Mouse (Mus musculus) CH12.LX (cell line): ENCODE measurements around the gene Krt4. TPM values are rescaled to one million over a fixed set of nuclear protein-coding genes. Genes with fewer than 3 reads are reported as not detected.

Experiments
- DNase-seq: peaks from one replicate; pipeline ENCODE4 v3.0.0-alpha.2; 2013; ENCODE audit errors: extremely low read depth
- H3K27ac ChIP-seq: 2 replicates; pipeline ENCODE4 v1.5.1; 2012; ENCODE audit warnings: low read depth, mild to moderate bottlenecking, control low read depth, moderate library complexity; ENCODE audit not compliant: insufficient read depth
- H3K27me3 ChIP-seq: replicated peaks from 2 replicates; pipeline ENCODE3; 2012; ENCODE audit warnings: inconsistent platforms
- H3K36me3 ChIP-seq, 2 experiments: replicated peaks in 1 of 2; 2 replicates each; pipeline versions ENCODE3 to v1.6.1; 2012; ENCODE audit warnings: inconsistent platforms in 1 of 2, low read length in 1 of 2, mild to moderate bottlenecking in 1 of 2, mixed read lengths in 1 of 2, moderate library complexity in 1 of 2; ENCODE audit not compliant: control insufficient read depth in 1 of 2, insufficient read depth in 1 of 2
- H3K4me1 ChIP-seq, 2 experiments: 2 replicates each; pipeline ENCODE4 v1.6.1; 2012; ENCODE audit warnings: inconsistent platforms in 1 of 2, moderate library complexity in 1 of 2; ENCODE audit not compliant: insufficient read depth in 2 of 2, control insufficient read depth in 1 of 2
- H3K4me2 ChIP-seq: 2 replicates; pipeline ENCODE4 v1.6.1; 2012; ENCODE audit warnings: low read depth, mild to moderate bottlenecking, control low read depth; ENCODE audit not compliant: poor library complexity, insufficient read depth, severe bottlenecking
- H3K4me3 ChIP-seq, 3 experiments: fragments of 150-350 bp in 1 of 3; sonication (generic) in 1 of 3; replicated peaks in 1 of 3; 2 replicates each; pipeline versions ENCODE3 to v1.5.1; 2011 to 2012; ENCODE audit warnings: low read depth in 2 of 3, low read length in 2 of 3, mild to moderate bottlenecking in 2 of 3, moderate library complexity in 2 of 3, control low read depth in 1 of 3, improper control_type of control experiment in 1 of 3, inconsistent platforms in 1 of 3, mixed read lengths in 1 of 3; ENCODE audit not compliant: poor library complexity in 1 of 3
- H3K79me2 ChIP-seq: replicated peaks from 2 replicates; pipeline ENCODE4 v1.6.1; 2012; ENCODE audit warnings: mild to moderate bottlenecking, moderate library complexity; ENCODE audit not compliant: control insufficient read depth, poor library complexity, insufficient read depth, severe bottlenecking; ENCODE audit errors: extremely low read depth
- H3K9ac ChIP-seq: 2 replicates; pipeline ENCODE4 v1.6.1; 2012; ENCODE audit warnings: low read depth, mild to moderate bottlenecking, control low read depth, moderate library complexity; ENCODE audit not compliant: insufficient read depth
- H3K9me3 ChIP-seq: replicated peaks from 2 replicates; pipeline ENCODE3; 2012; ENCODE audit warnings: low read length, inconsistent platforms, mixed read lengths
- CHD1 ChIP-seq: IDR thresholded peaks from 2 replicates; pipeline ENCODE4 v1.6.1; 2012; ENCODE audit warnings: low read depth, low read length, improper control_type of control experiment, inconsistent platforms
- CHD2 ChIP-seq: IDR thresholded peaks from 2 replicates; pipeline ENCODE4 v1.6.1; 2011; ENCODE audit warnings: low read length, improper control_type of control experiment
- E2F4 ChIP-seq: IDR thresholded peaks from 2 replicates; pipeline ENCODE4 v1.6.1; 2011; ENCODE audit warnings: low read depth, low read length, improper control_type of control experiment; ENCODE audit not compliant: insufficient replicate concordance
- EP300 ChIP-seq: IDR thresholded peaks from 2 replicates; pipeline ENCODE4 v1.6.1; 2011; ENCODE audit warnings: low read length, improper control_type of control experiment
- ETS1 ChIP-seq: conservative IDR thresholded peaks from 2 replicates; pipeline ENCODE4 v1.6.1; 2012; ENCODE audit warnings: low read depth, mild to moderate bottlenecking, inconsistent platforms, low read length, improper control_type of control experiment, moderate library complexity
- GABPA ChIP-seq: IDR thresholded peaks from 2 replicates; pipeline ENCODE4 v1.6.1; 2012; ENCODE audit warnings: low read depth, low read length, improper control_type of control experiment, inconsistent platforms; ENCODE audit not compliant: insufficient replicate concordance
- HCFC1 ChIP-seq: IDR thresholded peaks from 2 replicates; pipeline ENCODE4 v1.6.1; 2012; ENCODE audit warnings: low read depth, mild to moderate bottlenecking, inconsistent platforms, low read length, improper control_type of control experiment
- IRF4 ChIP-seq: IDR thresholded peaks from 2 replicates; pipeline ENCODE4 v1.6.1; 2014; ENCODE audit warnings: low read depth, mild to moderate bottlenecking, inconsistent platforms, low read length, improper control_type of control experiment
- JUN ChIP-seq: IDR thresholded peaks from 2 replicates; pipeline ENCODE4 v1.6.1; 2011; ENCODE audit warnings: low read depth, mild to moderate bottlenecking, low read length, improper control_type of control experiment, moderate library complexity; ENCODE audit not compliant: insufficient read depth
- JUND ChIP-seq: conservative IDR thresholded peaks from 2 replicates; pipeline ENCODE4 v1.6.1; 2011; ENCODE audit warnings: low read depth, low read length, improper control_type of control experiment
- KAT2A ChIP-seq: IDR thresholded peaks from 2 replicates; pipeline ENCODE4 v1.6.1; 2012; ENCODE audit warnings: low read length, improper control_type of control experiment, inconsistent platforms; ENCODE audit not compliant: insufficient replicate concordance
- MAX ChIP-seq: IDR thresholded peaks from 2 replicates; pipeline ENCODE4 v1.6.1; 2011; ENCODE audit warnings: low read length, improper control_type of control experiment
- MAZ ChIP-seq: IDR thresholded peaks from 2 replicates; pipeline ENCODE4 v1.6.1; 2012; ENCODE audit warnings: low read depth, mild to moderate bottlenecking, inconsistent platforms, low read length, improper control_type of control experiment, moderate library complexity
- MYC ChIP-seq: IDR thresholded peaks from 2 replicates; pipeline ENCODE4 v1.6.1; 2011; ENCODE audit warnings: low read depth, mild to moderate bottlenecking, improper control_type of control experiment, low read length
- NELFE ChIP-seq: IDR thresholded peaks from 2 replicates; pipeline ENCODE4 v1.6.1; 2011; ENCODE audit warnings: low read depth, low read length, improper control_type of control experiment
- NRF1 ChIP-seq: IDR thresholded peaks from 2 replicates; pipeline ENCODE4 v1.6.1; 2014; ENCODE audit warnings: low read depth, mild to moderate bottlenecking, inconsistent platforms, low read length, improper control_type of control experiment, moderate library complexity
- POLR2A ChIP-seq: IDR thresholded peaks from 2 replicates; pipeline ENCODE4 v1.6.1; 2011; ENCODE audit warnings: low read depth, mild to moderate bottlenecking, improper control_type of control experiment, low read length
- POLR2AphosphoS2 ChIP-seq: IDR thresholded peaks from 2 replicates; pipeline ENCODE4 v1.6.1; 2011; ENCODE audit warnings: low read depth, low read length, improper control_type of control experiment
- SIN3A ChIP-seq: IDR thresholded peaks from 2 replicates; pipeline ENCODE4 v1.6.1; 2012; ENCODE audit warnings: low read length, improper control_type of control experiment, inconsistent platforms
- TBP ChIP-seq: conservative IDR thresholded peaks from 2 replicates; pipeline ENCODE4 v1.6.1; 2011; ENCODE audit warnings: low read depth, low read length, improper control_type of control experiment
- USF1 ChIP-seq: IDR thresholded peaks from 2 replicates; pipeline ENCODE4 v1.6.1; 2014; ENCODE audit warnings: low read depth, mild to moderate bottlenecking, inconsistent platforms, low read length, improper control_type of control experiment
- USF2 ChIP-seq: conservative IDR thresholded peaks from 2 replicates; pipeline ENCODE4 v1.6.1; 2011; ENCODE audit warnings: low read depth, low read length, improper control_type of control experiment
- ZMIZ1 ChIP-seq: IDR thresholded peaks from 2 replicates; pipeline ENCODE4 v1.6.1; 2012; ENCODE audit warnings: low read depth, mild to moderate bottlenecking, inconsistent platforms, low read length, improper control_type of control experiment
- ZNF384 ChIP-seq: IDR thresholded peaks from 2 replicates; pipeline ENCODE4 v1.6.1; 2012; ENCODE audit warnings: low read depth, low read length, improper control_type of control experiment, inconsistent platforms
- dilution Hi-C: fragments of 300-500 bp; cut with MboI; formaldehyde crosslinking; loops from 2 replicates; pipeline ENCODE4 v1.14.3; 2020; ENCODE audit warnings: low sequenced_read_pairs; ENCODE audit not compliant: extremely low pct_unique_long_range_greater_than_20kb, extremely low pct_ligation_motif_present
- in situ Hi-C: fragments of 300-500 bp; cut with MboI; formaldehyde crosslinking; loops from 3 replicates; pipeline ENCODE4 v1.14.3; 2019; ENCODE audit warnings: low sequenced_read_pairs, low pct_ligation_motif_present, low pct_unique_long_range_greater_than_20kb, mixed read lengths
- polyA plus RNA-seq: library from polyadenylated mRNA; unstranded; fragments of >175 nt; gene quantifications from 2 replicates; pipeline ENCODE4 v1.2.1, GENCODE M21; 2012; ENCODE audit warnings: low read depth; ENCODE audit not compliant: insufficient read length
- total RNA-seq, 2 experiments: library from RNA; depleted of rRNA; stranded (reverse); fragments of 300-350 nt in 1 of 2; fragments of >200 nt in 1 of 2; gene quantifications; 2 replicates each; pipeline ENCODE4 v1.2.3; 2012 to 2014

Gene Krt4
- total and polyA plus RNA-seq, 3 experiments: not detected

DNA sequence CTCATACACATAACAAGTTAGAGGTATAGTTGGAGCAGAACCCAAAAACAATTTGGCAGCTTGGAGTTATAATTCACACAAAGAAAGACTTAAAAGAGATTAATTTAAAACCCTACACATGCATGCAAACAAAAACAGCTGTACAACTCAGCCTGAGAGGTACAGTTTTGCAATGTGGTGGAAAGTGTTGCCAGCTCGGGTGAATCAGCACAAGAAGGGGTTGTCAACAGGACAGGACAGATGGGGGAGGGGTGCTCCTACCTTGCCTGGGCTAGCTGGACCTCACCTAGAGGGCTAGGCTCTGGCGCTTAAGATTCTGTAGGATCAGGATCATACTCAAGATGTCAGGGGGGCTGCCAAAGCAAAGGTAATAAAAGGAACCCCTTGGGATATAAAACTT lies 46.5 kb downstream of the Krt4 start:
- Histone ChIP-seq H3K4me2 (no peak overlapping the region), H3K27me3 (peaks cover 91% of the 10 kb centered on the region), H3K36me3 (no peaks in the 10 kb centered on the region), H3K4me1 (no peaks in the 10 kb centered on the region), H3K79me2 (no peaks in the 10 kb centered on the region), H3K9me3 (no peaks in the 10 kb centered on the region), H3K9ac (no peak overlapping the region), H3K27ac (no peak overlapping the region), H3K4me3 (no peak overlapping the region)
- no peak for TF ChIP-seq POLR2AphosphoS2
- TF ChIP-seq ETS1: no peak
- no peak for TF ChIP-seq ZMIZ1
- TF ChIP-seq KAT2A: no peak
- dilution Hi-C loops: no loop called here
- DNase-seq: no peak
- in situ Hi-C loops: no loop called here

DNA sequence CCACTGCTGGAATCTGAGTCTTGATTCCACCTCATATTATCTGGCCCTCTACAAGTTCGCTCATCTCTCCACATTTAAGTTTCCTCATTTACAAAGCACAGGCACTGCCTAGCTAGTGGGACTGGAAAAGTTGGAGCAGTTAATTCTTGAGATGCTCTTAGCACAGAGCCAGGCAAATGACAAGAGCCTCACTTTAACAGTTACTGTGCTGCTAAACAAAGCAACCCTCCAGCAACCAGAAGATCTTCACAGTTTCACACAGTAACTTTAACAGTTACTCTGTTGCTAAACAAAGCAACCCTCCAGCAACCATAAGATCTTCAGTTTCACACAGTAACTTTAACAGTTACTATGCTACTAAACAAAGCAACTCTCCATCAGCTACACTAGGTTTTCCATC lies 50.2 kb downstream of the Krt4 start:
- H3K9me3 ChIP-seq: no peaks in the 10 kb centered on the region
- H3K9ac ChIP-seq: no peak overlapping the region
- H3K36me3 ChIP-seq: no peaks in the 10 kb centered on the region
- no peak overlapping the region for H3K4me3 ChIP-seq
- dilution Hi-C loops: no loop called here
- no peaks in the 10 kb centered on the region for H3K4me1 ChIP-seq
- DNase-seq: no peak
- H3K79me2 ChIP-seq: no peaks in the 10 kb centered on the region
- no peak overlapping the region for H3K27ac ChIP-seq
- in situ Hi-C loops: no loop called here
- TF ChIP-seq CHD1: no peak
- TF ChIP-seq GABPA: no peak
- no peak for TF ChIP-seq ZMIZ1
- TF ChIP-seq IRF4: no peak
- no peak for TF ChIP-seq ZNF384
- TF ChIP-seq MAX: no peak
- no peak for TF ChIP-seq NELFE
- TF ChIP-seq HCFC1: no peak
- TF ChIP-seq EP300: no peak
- TF ChIP-seq ETS1: no peak
- TF ChIP-seq POLR2A: no peak
- no peak for TF ChIP-seq NRF1
- no peak for TF ChIP-seq E2F4
- TF ChIP-seq USF1: no peak
- H3K27me3 ChIP-seq: peaks cover 94% of the 10 kb centered on the region
- H3K4me2 ChIP-seq: no peak overlapping the region

DNA sequence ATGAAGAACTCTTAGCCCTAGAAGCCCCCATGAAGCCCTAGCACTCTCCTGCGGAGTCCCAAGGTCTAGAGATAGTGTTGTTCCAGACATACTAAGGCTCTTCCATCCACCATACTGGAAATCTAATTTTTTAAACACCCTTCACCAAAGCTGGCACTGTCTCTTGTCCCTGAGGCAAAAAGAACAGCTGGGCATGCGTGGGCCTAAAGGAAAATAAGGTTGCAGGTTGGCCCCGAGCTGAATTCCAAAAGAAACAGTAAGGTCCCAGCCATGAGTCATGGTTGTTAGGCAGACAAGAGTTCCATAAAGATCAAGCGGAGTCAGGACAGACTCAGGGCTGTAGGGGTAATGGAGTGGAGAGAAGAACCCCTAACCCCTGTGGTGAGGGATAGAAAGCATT lies 51.3 kb downstream of the Krt4 start:
- Histone ChIP-seq H3K79me2 (no peaks in the 10 kb centered on the region), H3K9ac (no peak overlapping the region), H3K27ac (no peak overlapping the region), H3K4me3 (no peak overlapping the region), H3K4me2 (no peak overlapping the region), H3K9me3 (no peaks in the 10 kb centered on the region), H3K36me3 (no peaks in the 10 kb centered on the region), H3K4me1 (no peaks in the 10 kb centered on the region; a peak in 1 of 4 replicates), H3K27me3 (peaks cover 100% of the 10 kb centered on the region)
- dilution Hi-C loops: no loop called here
- no peak for DNase-seq
- in situ Hi-C loops: no loop called here
- no peak for TF ChIP-seq POLR2AphosphoS2
- TF ChIP-seq NELFE: no peak
- TF ChIP-seq MAZ: no peak
- no peak for TF ChIP-seq KAT2A
- TF ChIP-seq EP300: no peak
- no peak for TF ChIP-seq JUN
- no peak for TF ChIP-seq MYC
- TF ChIP-seq USF2: no peak
- TF ChIP-seq HCFC1: no peak
- no peak for TF ChIP-seq TBP
- TF ChIP-seq E2F4: no peak
- TF ChIP-seq SIN3A: no peak
- no peak for TF ChIP-seq JUND
- TF ChIP-seq POLR2A: no peak
- no peak for TF ChIP-seq USF1
- no peak for TF ChIP-seq CHD1
- TF ChIP-seq CHD2: no peak
